ENCODE assay signal across 17 mouse cellular contexts in genomic region chr12:108132450-108133070, GRCm38 (mm10). TPM values are rescaled to one million over a fixed set of nuclear protein-coding genes. Genes with fewer than 3 reads are reported as not detected.
A peak's percentile ranks its signal among the peaks of the same experiment; 100 is the strongest.
DNase-seq lines count a peak whose midpoint lies in the region; ATAC-seq and TF ChIP-seq lines count a peak whose summit lies in the region.
"Had no signal": no experiment of that assay in that cellular context is flagged by ENCODE, and none has a peak within 500 bp of the region (broad histone marks: within the 10 kb centered on the region; RNA-seq: fewer than 3 reads in every experiment).

No protein-coding gene starts in this region.

- H3K4me3 ChIP-seq in kidney, adult 2 months (ENCODE audit: insufficient read depth, low read depth, low read length) = no peak overlapping the region
- no peak overlapping the region for H3K4me3 ChIP-seq in intestine, embryonic 15.5 days (replicated peaks)
- H3K4me3 ChIP-seq in midbrain, embryonic 16.5 days (ENCODE audit: low read depth, low read length) = no peak overlapping the region
- H3K4me3 ChIP-seq: embryonic facial prominence, embryonic 10.5 days; erythroblast, embryonic 14.5 days; hindbrain, embryonic 12.5 days; liver, embryonic 15.5 days; midbrain, embryonic 10.5 days had no signal

- TF ChIP-seq CTCF in kidney, adult 2 months (conservative IDR thresholded peaks at IDR 0.05; ENCODE audit: insufficient read depth, insufficient read length, low read depth, low read length) = no peak

- H3K4me2 ChIP-seq in intestine, embryonic 15.5 days (replicated peaks) = no peak overlapping the region
- no peak overlapping the region for H3K4me2 ChIP-seq in midbrain, embryonic 16.5 days (ENCODE audit: low read length)
- H3K4me2 ChIP-seq: hindbrain, embryonic 12.5 days; liver, embryonic 15.5 days had no signal

- no peak for ATAC-seq in intestine, embryonic 15.5 days
- no peak for ATAC-seq in midbrain, embryonic 16.5 days
- ATAC-seq: CD4-positive, CD25-positive, alpha-beta regulatory T cell, adult 4 months; intestine, postnatal 0 days had no signal

- H3K9ac ChIP-seq in intestine, embryonic 15.5 days = no peak overlapping the region
- no peak overlapping the region for H3K9ac ChIP-seq in midbrain, embryonic 16.5 days (ENCODE audit: low read depth, low read length)
- H3K9ac ChIP-seq: hindbrain, embryonic 12.5 days; liver, embryonic 15.5 days had no signal

- peaks cover 18% of the 10 kb centered on the region for H3K4me1 ChIP-seq in kidney, adult 2 months (ENCODE audit: control insufficient read depth, insufficient read depth, low read length)
- H3K4me1 ChIP-seq in intestine, embryonic 15.5 days (replicated peaks) = no peaks in the 10 kb centered on the region
- no peaks in the 10 kb centered on the region for H3K4me1 ChIP-seq in midbrain, embryonic 16.5 days (ENCODE audit: control insufficient read depth, insufficient read depth, low read length)
- H3K4me1 ChIP-seq: liver, embryonic 15.5 days had no signal

- peak overlapping the region; percentile 58 for H3K27ac ChIP-seq in kidney, adult 2 months (ENCODE audit: insufficient read depth, low read depth, low read length)
- no peak overlapping the region for H3K27ac ChIP-seq in intestine, embryonic 15.5 days
- no peak overlapping the region for H3K27ac ChIP-seq in midbrain, embryonic 16.5 days (ENCODE audit: low read length)
- H3K27ac ChIP-seq: embryonic facial prominence, embryonic 10.5 days; hindbrain, embryonic 12.5 days; liver, embryonic 15.5 days; midbrain, embryonic 10.5 days had no signal

- no peaks in the 10 kb centered on the region for H3K9me3 ChIP-seq in intestine, embryonic 15.5 days
- H3K9me3 ChIP-seq in midbrain, embryonic 16.5 days (replicated peaks; ENCODE audit: control insufficient read depth, low read length, poor library complexity, severe bottlenecking) = no peaks in the 10 kb centered on the region; the same call in 1 of the 2 replicates
- H3K9me3 ChIP-seq: embryonic facial prominence, embryonic 10.5 days; hindbrain, embryonic 12.5 days; liver, embryonic 15.5 days had no signal

- no peaks in the 10 kb centered on the region for H3K27me3 ChIP-seq in kidney, adult 2 months (replicated peaks; ENCODE audit: control insufficient read depth, insufficient read depth, low read length)
- H3K27me3 ChIP-seq in intestine, embryonic 15.5 days (replicated peaks) = no peaks in the 10 kb centered on the region
- no peaks in the 10 kb centered on the region for H3K27me3 ChIP-seq in midbrain, embryonic 16.5 days (ENCODE audit: control insufficient read depth, insufficient read depth, low read depth, low read length)
- H3K27me3 ChIP-seq: hindbrain, embryonic 12.5 days; liver, embryonic 15.5 days had no signal

- DNase-seq in heart, adult 11 months = peak; percentile 87
- DNase-seq in heart, adult 18-20 months = no peak
- DNase-seq in kidney, adult 2 months = peak; percentile 88
- DNase-seq in kidney, postnatal 14 days = peak; percentile 68
- peak; percentile 34 for DNase-seq in thymus, postnatal 25 days
- DNase-seq: adrenal gland, adult 2 months; cerebellum, adult 9-10 months; layer of hippocampus, postnatal 36 days had no signal

- H3K36me3 ChIP-seq in kidney, adult 2 months (ENCODE audit: control insufficient read depth, insufficient read depth, low read length) = peaks cover 3% of the 10 kb centered on the region
- H3K36me3 ChIP-seq in intestine, embryonic 15.5 days = peaks cover 30% of the 10 kb centered on the region
- peaks cover 9% of the 10 kb centered on the region for H3K36me3 ChIP-seq in midbrain, embryonic 16.5 days (ENCODE audit: control insufficient read depth, insufficient read depth, low read length)

- TF ChIP-seq POLR2A in kidney, adult 2 months (IDR thresholded peaks at IDR 0.05; ENCODE audit: low read depth, low read length) = no peak

- 53% methylated on average over 8 of the region's 8 CpGs for WGBS in kidney, adult 2 months
- WGBS in intestine, embryonic 15.5 days = 92% methylated on average over 8 of the region's 8 CpGs
- WGBS in midbrain, embryonic 16.5 days = 85% methylated on average over 8 of the region's 8 CpGs

RNA-seq across cellular contexts. Expression of gene Setd3, which starts 46.6 kb away (rescaled TPM):
- 10 to 100 TPM; 89.9 to 97.2 TPM for total RNA-seq in heart, adult 18-20 months (2021)
- polyA plus RNA-seq in kidney, adult 2 months (2012; rRNA removed) = 32.5 and 38.5 TPM in 2 replicates
- polyA plus RNA-seq in intestine, embryonic 15.5 days (2015; fragmentation: Nextera tagmentation; extraction: Ambion mirVana) = 91.7 and 97.9 TPM in 2 replicates
- polyA plus RNA-seq in midbrain, embryonic 16.5 days (2015; fragmentation: Nextera tagmentation; extraction: Ambion mirVana) = 95.5 and 97.2 TPM in 2 replicates

RNA-seq across cellular contexts. Expression of gene Ccnk, which starts 46.8 kb away (rescaled TPM):
- total RNA-seq in heart, adult 18-20 months (2021) = 10 to 100 TPM; 25.6 to 30.2 TPM
- 11.4 and 12.6 TPM in 2 replicates for polyA plus RNA-seq in kidney, adult 2 months (2012; rRNA removed)
- polyA plus RNA-seq in intestine, embryonic 15.5 days (2015; fragmentation: Nextera tagmentation; extraction: Ambion mirVana) = 2.8 and 3.8 TPM in 2 replicates
- polyA plus RNA-seq in midbrain, embryonic 16.5 days (2015; fragmentation: Nextera tagmentation; extraction: Ambion mirVana) = 2.2 and 2.4 TPM in 2 replicates

Comparison
In these comparisons a context has a peak if more than half of its experiments do, and no peak if none do; other contexts are left out.
1. DNase-seq: peak in heart, adult 11 months (single experiment), kidney, adult 2 months (single experiment), kidney, postnatal 14 days (single experiment) and thymus, postnatal 25 days (single experiment); none in heart, adult 18-20 months (0 of 2).